Mouse (Mus musculus) heart, postnatal 0 days (tissue): ENCODE results near the gene Atxn7l1.

Source experiments
- CTCF ChIP-seq: IDR thresholded peaks from 2 replicates; pipeline ENCODE4 v1.5.1; 2016; ENCODE audit warnings: antibody characterized with exemption, control low read depth, low read depth
- EP300 ChIP-seq: IDR thresholded peaks from 2 replicates; pipeline ENCODE4 v1.6.1; 2016; ENCODE audit warnings: antibody characterized with exemption, low read depth

- TF ChIP-seq CTCF, result no peak
- TF ChIP-seq EP300, result no peak
Measured at GRCm38 (mm10) chr12:33102342-33103115, 45.0 kb upstream of the Atxn7l1 start.
